Mouse (Mus musculus) frontal cortex, adult (tissue): ENCODE measurements around the gene Mageb3.
"Not testable (repeated sequence)": the region's sequence is repeated elsewhere in the genome, so short reads cannot be mapped to it uniquely, and the experiment has no call there.

ENCODE experiments used
- ATAC-seq: cut with Nextera tagmentation; 2 replicates; pipeline ENCODE4 v1.9.2; 2017; ENCODE audit warnings: mild to moderate bottlenecking, moderate library complexity, mixed read lengths; ENCODE audit not compliant: low TSS enrichment

Gene Mageb3

GRCm38 (mm10) chr2:121955765-121956223 lies at the start of gene Mageb3, which contains the start of gene Ctdspl2:
TSS of gene Mageb3 (minus strand) at chr2:121956092.
TSS of gene Ctdspl2 (plus strand) at chr2:121956001.
- peak; percentile 93 for ATAC-seq

- ATAC-seq, result peak; percentile 47; the same call in 1 of the 2 replicates
These were observed 39.8 kb upstream of the Mageb3 start for GRCm38 (mm10) chr2:121995738-121996137.

GRCm38 (mm10) chr2:121957216-121957792 lies 1.4 kb upstream of the Mageb3 start:
- no peak for ATAC-seq

DNA sequence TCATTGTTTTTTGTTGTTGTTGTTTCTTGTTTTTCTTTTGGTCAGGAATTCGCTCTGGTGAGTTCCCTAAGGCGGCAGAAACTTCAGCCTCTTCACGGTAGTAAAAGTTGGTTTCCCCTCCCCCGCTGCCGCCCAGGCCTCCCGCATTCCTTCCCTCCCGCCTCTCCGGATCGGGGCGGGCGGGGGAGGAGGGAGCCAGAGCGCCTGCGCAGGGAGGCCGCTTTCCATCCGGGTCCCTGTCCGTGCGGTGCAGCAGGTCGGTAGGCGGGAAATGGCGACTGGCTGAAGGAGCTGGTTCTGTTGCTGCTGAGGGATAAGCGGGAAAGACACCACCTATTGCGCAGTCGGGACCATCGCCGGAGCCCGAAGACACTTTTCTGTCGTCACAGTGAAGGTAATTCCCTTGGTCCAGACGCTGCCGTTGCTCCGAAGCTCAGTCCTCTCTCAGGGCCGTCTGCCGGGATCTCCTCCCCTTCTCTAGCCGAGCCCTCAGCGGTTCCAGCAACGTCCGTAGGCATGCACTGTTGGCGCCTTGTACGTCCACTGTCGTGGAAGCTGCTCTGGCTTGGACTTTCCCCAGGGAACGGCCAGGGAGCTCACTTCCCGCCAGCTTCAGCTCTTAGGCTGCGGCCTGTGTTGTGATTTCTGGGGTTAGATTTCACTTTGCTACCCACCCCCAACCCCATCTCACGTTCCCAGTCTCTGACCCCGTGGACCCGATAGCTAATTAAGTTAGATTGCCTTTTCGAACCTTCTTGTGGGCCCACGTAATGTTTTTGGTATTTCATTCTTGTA lies 529 bp upstream of the Mageb3 start:
- ATAC-seq, result peak; percentile 92

DNA sequence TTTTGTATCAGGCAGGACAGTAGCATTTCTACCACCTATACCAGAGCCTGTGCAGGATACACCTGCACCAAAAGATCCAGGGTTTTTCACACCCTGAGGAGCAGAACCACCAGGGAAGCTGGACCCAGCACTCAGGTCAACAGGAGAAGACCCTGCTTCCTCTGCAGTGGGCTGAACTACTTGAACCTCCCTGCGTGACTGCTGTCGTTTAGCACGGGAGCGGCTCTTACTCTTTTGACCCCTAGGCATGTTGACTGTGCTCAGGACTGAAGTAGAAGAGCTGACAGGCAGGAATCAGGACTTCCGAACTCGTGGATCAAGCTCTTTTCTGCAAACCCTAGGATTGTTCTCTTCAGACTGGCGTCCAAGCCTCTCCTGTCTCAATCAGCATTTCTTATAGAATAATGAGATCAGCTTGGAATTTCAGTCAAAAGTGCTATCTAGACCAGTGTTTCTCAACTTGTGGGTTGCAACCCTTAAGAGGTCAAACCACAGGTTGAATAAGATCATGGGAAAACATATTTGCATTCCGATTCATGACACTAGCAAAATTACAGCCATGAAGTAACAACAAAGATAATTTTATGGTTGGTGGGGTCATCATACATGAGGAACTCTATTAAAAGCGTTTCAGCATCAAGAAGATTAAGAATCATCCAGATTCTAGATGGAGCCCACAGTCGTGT lies 778 bp downstream of the Mageb3 start:
- ATAC-seq, result no peak

DNA sequence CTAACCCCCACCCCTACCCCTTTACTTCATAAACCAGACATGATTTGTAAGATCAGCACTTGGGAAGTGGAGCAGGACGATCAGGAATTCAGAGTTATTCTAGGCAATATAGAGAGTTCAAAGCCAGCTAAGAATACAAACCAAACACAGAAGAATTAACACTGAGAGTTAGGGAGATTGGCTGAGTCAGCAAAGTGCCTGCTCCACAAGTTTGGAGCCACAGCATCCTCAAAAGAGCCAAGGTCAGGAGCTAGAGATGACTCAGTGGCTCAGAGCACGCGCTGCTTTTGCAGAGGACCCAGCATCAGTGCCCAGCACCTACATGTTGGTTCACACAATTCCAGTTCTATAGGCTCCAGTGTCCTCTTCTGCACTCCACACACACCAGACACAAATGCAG lies 12.5 kb downstream of the Mageb3 start:
- no peak for ATAC-seq

DNA sequence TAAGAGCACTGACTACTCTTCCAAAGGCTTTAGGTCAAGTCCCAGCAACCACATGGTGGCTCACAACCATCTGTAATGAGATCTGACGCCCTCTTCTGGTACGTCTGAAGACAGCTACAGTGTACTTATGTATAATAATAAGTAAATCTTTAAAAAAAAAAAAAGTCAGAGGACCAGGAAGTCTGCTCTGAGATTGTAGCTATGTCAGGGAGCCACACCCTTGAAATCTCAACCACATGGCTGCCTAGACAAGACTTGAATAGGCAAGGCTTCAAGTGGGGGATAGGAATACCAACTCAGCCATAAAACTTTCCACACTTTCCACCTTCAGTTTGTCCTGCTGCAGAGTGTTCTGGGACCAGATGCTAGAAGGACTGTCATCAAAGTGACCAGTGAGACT lies 18.3 kb downstream of the Mageb3 start:
- ATAC-seq, result not testable (repeated sequence)

- no peak for ATAC-seq
These were observed 39.6 kb downstream of the Mageb3 start for GRCm38 (mm10) chr2:121916047-121916970.

DNA sequence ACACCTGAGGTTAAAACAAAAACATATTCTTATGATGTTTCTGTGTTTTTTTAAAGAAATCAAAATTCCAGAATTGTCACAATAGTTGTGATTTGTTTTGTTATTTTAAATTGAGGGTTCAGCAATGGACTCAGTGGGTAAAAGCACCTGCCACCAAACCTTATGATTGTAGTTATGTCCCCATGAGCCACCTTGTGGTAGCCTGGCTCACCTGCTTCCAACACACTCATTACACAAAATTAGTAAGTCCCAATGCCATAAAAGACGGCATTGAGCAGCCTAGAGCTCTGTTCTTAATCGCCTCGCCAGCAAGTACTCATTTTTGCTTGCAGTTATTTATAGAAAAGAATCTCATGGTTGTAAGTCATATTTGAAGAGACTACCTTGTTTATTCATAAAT lies 45.9 kb downstream of the Mageb3 start:
- no peak for ATAC-seq
